Mouse (Mus musculus): ENCODE measurements around the gene Cerkl.

DNA sequence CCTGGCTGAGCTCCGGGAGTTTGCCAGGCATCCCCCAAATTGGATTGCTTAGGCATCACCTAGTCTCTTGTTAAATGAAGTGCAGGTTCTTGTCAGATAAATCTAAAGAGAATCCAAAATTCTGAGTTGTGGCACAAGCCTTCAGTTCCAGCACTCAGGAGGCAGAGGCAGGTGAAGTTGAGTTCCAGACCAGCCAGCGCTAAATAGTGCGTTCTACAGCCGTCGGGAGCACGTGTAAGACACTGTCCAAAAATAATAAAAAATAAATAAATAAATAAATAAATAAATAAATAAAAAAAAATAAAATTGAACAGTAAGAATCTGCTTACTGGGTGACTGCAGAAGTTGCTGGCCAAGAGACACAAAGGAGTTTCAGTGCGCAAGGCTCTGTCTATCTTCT is 27.5 kb downstream of the Cerkl start:
- TF ChIP-seq USF1 (IDR thresholded peaks at IDR 0.05; ENCODE audit: low read depth) (no peak), MAX (IDR thresholded peaks at IDR 0.05) (no peak)

Data from C2C12 (cell line).